Mouse (Mus musculus): ENCODE data around the gene Ticam1. TPM values are rescaled to one million over a fixed set of nuclear protein-coding genes. Genes with fewer than 3 reads are reported as not detected.
"Not testable (repeated sequence)": the region's sequence is repeated elsewhere in the genome, so short reads cannot be mapped to it uniquely, and the experiment has no call there.

Ticam1 gene
- polyA plus RNA-seq, 1 experiment from 2014 or later: 2.6 TPM

DNA sequence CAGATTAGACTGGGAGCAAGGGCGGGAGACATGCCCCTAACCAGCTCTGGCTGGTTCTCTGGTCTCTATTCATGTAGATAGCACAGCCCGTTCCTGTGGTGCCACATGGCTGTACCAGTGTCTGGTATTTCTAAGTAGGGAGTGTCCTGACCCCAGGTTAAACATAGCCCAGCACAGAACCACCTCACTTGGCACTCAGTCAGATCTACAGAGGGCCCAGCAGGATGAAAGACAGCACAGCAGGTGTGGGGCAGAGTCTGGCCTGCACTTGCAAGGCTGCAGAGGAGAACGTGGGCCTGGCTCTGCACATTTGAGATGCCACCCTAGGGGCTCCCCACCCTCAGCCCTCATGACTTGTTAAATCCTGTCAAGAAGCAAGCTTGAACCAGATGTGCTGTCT, 15.4 kb downstream of the Ticam1 start:
- Histone ChIP-seq H3K36me3 (ENCODE audit: control insufficient read depth, insufficient read depth, low read length) (peaks cover 9% of the 10 kb centered on the region; the same call in 1 of the 2 replicates), H3K4me2 (no peak overlapping the region), H3K27ac (ENCODE audit: low read depth, low read length) (no peak overlapping the region), H3K4me1 (ENCODE audit: control insufficient read depth, insufficient read depth, low read length) (peaks cover 5% of the 10 kb centered on the region), H3K4me3 (ENCODE audit: low read depth, low read length) (no peak overlapping the region), H3K9ac (ENCODE audit: low read length) (no peak overlapping the region), H3K27me3 (ENCODE audit: control insufficient read depth, insufficient read depth, low read length) (no peaks in the 10 kb centered on the region), H3K9me3 (ENCODE audit: control insufficient read depth, low read length) (no peaks in the 10 kb centered on the region)
- peak; percentile 56 for DNase-seq (ENCODE audit: low spot score, missing footprints)
- no peak for ATAC-seq (ENCODE audit: low FRiP score)
- 78% methylated on average over 3 of the region's 3 CpGs for WGBS

DNA sequence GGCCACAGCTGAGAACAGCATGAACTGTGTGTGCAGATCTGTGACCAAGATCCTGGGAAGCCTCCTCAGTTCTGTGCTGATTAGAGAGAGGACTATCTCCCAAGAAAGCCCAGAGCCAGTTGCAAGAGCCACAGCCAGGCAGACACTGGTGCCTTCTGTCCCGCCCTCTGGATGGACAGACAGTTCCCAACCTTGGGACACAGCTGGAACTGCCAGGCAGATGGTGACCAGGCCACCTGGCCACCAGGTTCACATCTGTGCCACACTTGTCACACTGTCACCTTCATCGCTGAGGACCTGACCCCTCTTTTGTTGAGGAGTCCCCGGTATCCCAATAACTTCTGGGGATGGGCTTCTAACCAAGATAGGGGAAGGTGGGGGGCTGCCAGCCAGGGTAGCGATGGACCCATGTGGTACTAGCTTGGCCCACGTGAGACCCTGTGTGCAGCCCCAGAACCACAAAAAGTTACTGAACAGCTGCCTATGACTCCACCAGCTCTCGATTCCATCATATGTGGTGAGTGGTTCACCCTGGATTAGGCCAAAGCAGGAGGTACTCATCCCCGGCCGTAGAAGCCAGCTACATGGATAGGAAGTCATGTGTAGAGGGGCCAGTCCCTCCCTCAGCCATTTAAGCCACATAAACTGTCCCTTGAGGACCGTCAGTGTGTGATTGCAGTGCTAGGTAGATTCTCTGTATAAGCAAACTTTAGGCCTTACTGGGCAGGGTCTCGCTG, 17.1 kb downstream of the Ticam1 start:
- DNase-seq (ENCODE audit: low spot score, missing footprints) (peak; percentile 35), ATAC-seq (ENCODE audit: low FRiP score) (no peak)
- H3K4me2 ChIP-seq: no peak overlapping the region
- no peaks in the 10 kb centered on the region for H3K27me3 ChIP-seq (ENCODE audit: control insufficient read depth, insufficient read depth, low read length)
- H3K4me3 ChIP-seq (ENCODE audit: low read depth, low read length): no peak overlapping the region
- no peaks in the 10 kb centered on the region for H3K9me3 ChIP-seq (ENCODE audit: control insufficient read depth, low read length)
- peaks cover 5% of the 10 kb centered on the region for H3K4me1 ChIP-seq (ENCODE audit: control insufficient read depth, insufficient read depth, low read length)
- peaks cover 9% of the 10 kb centered on the region; the same call in 1 of the 2 replicates for H3K36me3 ChIP-seq (ENCODE audit: control insufficient read depth, insufficient read depth, low read length)
- 95% methylated on average over 10 of the region's 10 CpGs for whole genome bisulfite sequencing
- H3K9ac ChIP-seq (ENCODE audit: low read length): no peak overlapping the region
- H3K27ac ChIP-seq (ENCODE audit: low read depth, low read length): no peak overlapping the region

DNA sequence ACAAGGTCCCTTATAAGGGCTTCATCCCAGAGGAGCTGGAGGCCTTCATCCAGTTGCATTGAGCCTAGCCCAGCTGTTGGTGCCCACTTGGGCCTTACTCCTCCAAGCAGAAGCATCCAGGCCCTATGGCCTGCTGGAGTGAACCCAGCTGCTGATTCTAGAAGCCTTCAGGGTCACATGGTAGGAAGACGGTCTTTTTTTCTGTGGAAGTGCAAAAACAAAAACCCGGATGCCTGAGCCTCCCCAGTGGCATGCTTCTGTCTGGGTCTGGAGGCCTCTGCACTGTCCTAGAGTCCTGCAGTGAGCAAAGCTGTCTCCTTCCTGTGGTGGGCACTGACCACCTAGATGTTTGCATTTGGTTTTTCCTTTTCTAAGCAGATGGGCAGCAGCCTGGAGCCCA, 17.8 kb downstream of the Ticam1 start:
- DNase-seq (ENCODE audit: low spot score, missing footprints): peak; percentile 33
- not testable (repeated sequence) for H3K9me3 ChIP-seq (ENCODE audit: control insufficient read depth, low read length); H3K36me3 ChIP-seq (ENCODE audit: control insufficient read depth, insufficient read depth, low read length); H3K4me3 ChIP-seq (ENCODE audit: low read depth, low read length); H3K4me2 ChIP-seq; H3K27me3 ChIP-seq (ENCODE audit: control insufficient read depth, insufficient read depth, low read length); H3K4me1 ChIP-seq (ENCODE audit: control insufficient read depth, insufficient read depth, low read length); H3K9ac ChIP-seq (ENCODE audit: low read length); H3K27ac ChIP-seq (ENCODE audit: low read depth, low read length); ATAC-seq (ENCODE audit: low FRiP score)
- WGBS: 96% methylated on average over 2 of the region's 2 CpGs

DNA sequence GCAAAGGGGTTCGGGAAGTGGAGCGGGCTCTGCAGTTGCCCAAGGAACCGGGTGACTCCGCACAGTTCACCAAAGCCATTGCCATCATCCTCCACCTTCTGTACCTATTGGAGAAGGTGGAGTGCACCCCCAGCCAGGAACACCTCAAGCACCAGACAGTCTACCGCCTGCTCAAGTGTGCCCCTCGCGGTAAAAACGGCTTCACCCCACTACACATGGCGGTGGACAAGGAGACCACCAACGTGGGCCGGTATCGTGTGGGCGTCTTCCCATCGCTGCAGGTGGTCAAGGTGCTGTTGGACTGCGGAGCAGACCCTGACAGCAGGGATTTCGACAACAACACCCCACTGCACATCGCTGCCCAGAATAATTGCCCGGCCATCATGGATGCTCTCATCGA, 18.3 kb downstream of the Ticam1 start:
- 95% methylated on average over 19 of the region's 19 CpGs for WGBS
- H3K27me3 ChIP-seq (ENCODE audit: control insufficient read depth, insufficient read depth, low read length); ATAC-seq (ENCODE audit: low FRiP score); H3K9ac ChIP-seq (ENCODE audit: low read length); DNase-seq (ENCODE audit: low spot score, missing footprints); H3K4me1 ChIP-seq (ENCODE audit: control insufficient read depth, insufficient read depth, low read length); H3K9me3 ChIP-seq (ENCODE audit: control insufficient read depth, low read length); H3K27ac ChIP-seq (ENCODE audit: low read depth, low read length); H3K4me3 ChIP-seq (ENCODE audit: low read depth, low read length); H3K36me3 ChIP-seq (ENCODE audit: control insufficient read depth, insufficient read depth, low read length); H3K4me2 ChIP-seq: not testable (repeated sequence)

DNA sequence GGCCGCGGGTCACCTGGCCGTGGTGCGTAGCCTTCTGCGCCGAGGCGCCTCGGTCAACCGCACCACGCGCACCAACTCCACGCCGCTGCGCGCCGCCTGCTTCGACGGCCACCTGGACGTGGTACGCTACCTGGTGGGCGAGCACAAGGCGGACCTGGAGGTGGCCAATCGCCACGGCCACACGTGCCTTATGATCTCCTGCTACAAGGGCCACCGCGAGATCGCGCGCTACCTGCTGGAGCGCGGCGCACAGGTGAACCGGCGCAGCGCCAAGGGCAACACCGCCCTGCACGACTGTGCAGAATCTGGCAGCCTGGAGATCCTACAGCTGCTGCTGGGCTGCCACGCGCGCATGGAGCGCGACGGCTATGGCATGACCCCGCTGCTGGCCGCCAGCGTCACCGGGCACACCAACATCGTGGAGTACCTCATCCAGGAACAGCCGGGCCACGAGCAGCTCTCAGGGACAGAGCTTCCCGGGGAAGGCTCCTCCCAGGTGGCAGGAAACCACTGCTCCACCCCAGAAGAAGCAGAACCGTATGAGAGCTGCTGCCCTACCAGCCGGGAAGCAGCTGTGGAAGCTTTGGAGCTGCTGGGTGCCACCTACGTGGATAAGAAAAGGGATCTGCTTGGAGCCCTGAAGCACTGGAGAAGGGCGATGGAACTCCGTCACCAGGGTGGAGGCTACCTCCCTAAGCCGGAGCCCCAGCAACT, 19.2 kb downstream of the Ticam1 start:
- no peak for ATAC-seq (ENCODE audit: low FRiP score)
- Histone ChIP-seq H3K27me3 (ENCODE audit: control insufficient read depth, insufficient read depth, low read length) (no peaks in the 10 kb centered on the region), H3K9me3 (ENCODE audit: control insufficient read depth, low read length) (no peaks in the 10 kb centered on the region), H3K9ac (ENCODE audit: low read length) (peak overlapping the region; percentile 64), H3K4me2 (peak overlapping the region; percentile 91), H3K4me1 (ENCODE audit: control insufficient read depth, insufficient read depth, low read length) (peaks cover 5% of the 10 kb centered on the region), H3K36me3 (ENCODE audit: control insufficient read depth, insufficient read depth, low read length) (peaks cover 6% of the 10 kb centered on the region; the same call in 1 of the 2 replicates), H3K27ac (ENCODE audit: low read depth, low read length) (no peak overlapping the region), H3K4me3 (ENCODE audit: low read depth, low read length) (peak overlapping the region; percentile 74)
- peak; percentile 72 for DNase-seq (ENCODE audit: low spot score, missing footprints)
- WGBS: 10% methylated on average over 56 of the region's 58 CpGs

DNA sequence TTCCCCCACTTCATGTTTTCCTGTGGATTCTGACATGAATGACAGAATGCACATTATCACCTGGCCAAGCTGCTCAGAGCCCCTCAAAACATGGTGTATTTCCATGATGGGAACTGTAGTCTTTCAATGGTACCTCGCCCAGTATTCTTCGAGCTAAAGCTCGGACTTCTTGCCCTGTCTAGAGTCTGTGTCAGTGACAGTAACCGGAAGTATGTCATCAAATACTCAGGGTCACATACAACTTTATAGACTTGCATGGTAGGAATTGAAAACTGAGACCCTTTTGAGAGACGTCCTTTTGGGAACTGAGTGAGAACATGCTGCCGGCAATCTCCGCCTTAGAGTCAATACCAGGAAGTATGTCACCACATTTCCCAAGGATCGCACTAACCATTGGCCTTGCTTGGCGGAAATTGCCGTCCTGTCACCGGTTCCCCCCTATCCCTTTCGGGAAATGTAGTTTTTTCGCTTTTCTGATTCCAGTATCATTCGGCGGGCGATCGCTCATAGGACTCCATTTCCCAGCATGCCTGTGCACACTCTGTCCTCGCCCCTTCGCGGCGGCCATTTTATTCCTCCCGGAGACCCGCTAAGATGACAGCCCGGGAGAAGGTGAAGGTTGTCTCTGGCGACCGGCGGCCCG, 20.2 kb downstream of the Ticam1 start, which contains the start of gene Fem1a:
Gene Fem1a (plus strand): TSS at position 572 of the 643 bp plus-strand sequence.
- under 1% methylated on average over 28 of the region's 28 CpGs for WGBS
- DNase-seq (ENCODE audit: low spot score, missing footprints) (peak; percentile 99), ATAC-seq (ENCODE audit: low FRiP score) (peak; percentile 93)
- peaks cover 6% of the 10 kb centered on the region for H3K4me1 ChIP-seq (ENCODE audit: control insufficient read depth, insufficient read depth, low read length)
- H3K4me2 ChIP-seq: peak within 1 kb of the TSS; percentile 91
- H3K27me3 ChIP-seq (ENCODE audit: control insufficient read depth, insufficient read depth, low read length): no peaks in the 10 kb centered on the region
- H3K4me3 ChIP-seq (ENCODE audit: low read depth, low read length): peak within 1 kb of the TSS; percentile 74
- peaks cover 6% of the 10 kb centered on the region; the same call in 1 of the 2 replicates for H3K36me3 ChIP-seq (ENCODE audit: control insufficient read depth, insufficient read depth, low read length)
- peak within 1 kb of the TSS; percentile 64 for H3K9ac ChIP-seq (ENCODE audit: low read length)
- no peaks in the 10 kb centered on the region for H3K9me3 ChIP-seq (ENCODE audit: control insufficient read depth, low read length)
- peak within 1 kb of the TSS; percentile 75 for H3K27ac ChIP-seq (ENCODE audit: low read depth, low read length)

DNA sequence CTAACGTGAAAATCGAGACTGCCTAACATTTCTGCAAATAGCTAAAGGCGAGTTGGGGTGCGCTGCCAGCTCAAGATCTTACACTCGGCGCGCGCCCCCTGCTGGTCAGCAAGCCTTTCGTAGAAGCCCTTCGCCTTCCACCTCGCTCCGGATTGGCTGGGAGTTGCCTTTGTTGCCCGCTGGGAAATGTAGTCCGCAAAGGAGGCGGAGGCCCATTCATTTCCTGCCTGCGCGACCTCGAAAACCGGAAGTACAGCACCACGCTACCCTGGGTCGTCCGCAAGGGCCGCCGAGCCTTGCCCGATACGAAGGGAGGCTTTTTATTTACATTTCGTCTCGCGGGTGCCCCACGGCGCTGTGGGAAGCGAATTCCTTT, 20.7 kb downstream of the Ticam1 start:
- Histone ChIP-seq H3K27me3 (ENCODE audit: control insufficient read depth, insufficient read depth, low read length) (no peaks in the 10 kb centered on the region), H3K4me2 (peak overlapping the region; percentile 91), H3K27ac (ENCODE audit: low read depth, low read length) (peak overlapping the region; percentile 75), H3K36me3 (ENCODE audit: control insufficient read depth, insufficient read depth, low read length) (peaks cover 6% of the 10 kb centered on the region; the same call in 1 of the 2 replicates), H3K4me1 (ENCODE audit: control insufficient read depth, insufficient read depth, low read length) (peaks cover 9% of the 10 kb centered on the region), H3K9me3 (ENCODE audit: control insufficient read depth, low read length) (no peaks in the 10 kb centered on the region), H3K4me3 (ENCODE audit: low read depth, low read length) (peak overlapping the region; percentile 74), H3K9ac (ENCODE audit: low read length) (peak overlapping the region; percentile 64)
- ATAC-seq (ENCODE audit: low FRiP score) (peak; percentile 90), DNase-seq (ENCODE audit: low spot score, missing footprints) (peak; percentile 99)
- WGBS: under 1% methylated on average over 32 of the region's 32 CpGs

DNA sequence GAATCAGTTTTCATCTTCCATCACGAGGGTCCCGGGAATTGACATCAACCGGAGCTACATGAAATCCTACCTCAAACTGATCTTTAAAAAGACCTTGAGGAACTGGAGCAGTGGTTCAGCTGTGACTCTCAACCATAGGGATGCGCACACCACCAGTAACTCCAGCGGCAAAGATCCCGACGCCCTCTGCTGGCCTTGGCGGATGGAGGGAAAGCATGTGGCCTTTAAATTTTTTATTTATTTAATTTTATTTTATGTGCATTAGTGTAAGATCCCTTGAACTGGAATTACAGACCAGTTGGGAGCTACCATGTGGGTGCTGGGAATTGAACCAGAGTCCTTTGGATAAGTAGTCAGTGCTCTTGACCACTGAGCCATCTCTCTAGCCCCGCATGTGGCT, 21.2 kb downstream of the Ticam1 start:
- peak overlapping the region; percentile 14; the same call in 1 of the 2 replicates for H3K27ac ChIP-seq (ENCODE audit: low read depth, low read length)
- no peak for DNase-seq (ENCODE audit: low spot score, missing footprints)
- no peak overlapping the region for H3K4me3 ChIP-seq (ENCODE audit: low read depth, low read length)
- H3K9me3 ChIP-seq (ENCODE audit: control insufficient read depth, low read length): no peaks in the 10 kb centered on the region
- H3K9ac ChIP-seq (ENCODE audit: low read length): peak overlapping the region; percentile 14; the same call in 1 of the 2 replicates
- H3K27me3 ChIP-seq (ENCODE audit: control insufficient read depth, insufficient read depth, low read length): no peaks in the 10 kb centered on the region
- H3K4me1 ChIP-seq (ENCODE audit: control insufficient read depth, insufficient read depth, low read length): peaks cover 9% of the 10 kb centered on the region
- peaks cover 6% of the 10 kb centered on the region; the same call in 1 of the 2 replicates for H3K36me3 ChIP-seq (ENCODE audit: control insufficient read depth, insufficient read depth, low read length)
- ATAC-seq (ENCODE audit: low FRiP score): peak; percentile 7
- H3K4me2 ChIP-seq: peak overlapping the region; percentile 91; the same call in 1 of the 2 replicates
- WGBS: 21% methylated on average over 9 of the region's 9 CpGs
